Mouse (Mus musculus) thymus, postnatal 10 days (tissue): Measurements from ENCODE around the gene March1.

Experiments
- DNase-seq, 2 experiments: peaks; one replicate each; pipeline ENCODE4 v3.0.0; 2021; ENCODE audit warnings: low spot score in 2 of 2

Gene March1

DNA sequence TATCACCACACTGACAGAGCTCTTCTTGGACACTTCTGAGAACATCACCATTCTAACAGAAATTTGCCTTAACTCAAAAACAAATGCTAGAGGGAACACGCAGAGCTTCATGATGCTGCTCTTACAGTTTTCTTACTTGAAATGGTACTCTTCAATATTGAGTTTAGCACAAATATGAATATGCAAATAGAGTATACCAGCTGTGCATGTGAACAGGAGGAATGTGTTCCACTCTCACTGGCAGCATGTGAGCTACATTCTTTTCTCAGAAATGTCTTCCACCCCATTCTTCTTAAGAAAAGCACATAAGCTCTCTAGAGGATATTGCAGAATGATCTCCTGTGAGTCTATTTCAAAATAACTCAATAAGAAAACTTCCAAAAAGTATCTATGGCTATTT is 370.0 kb downstream of the March1 start:
- DNase-seq: no peak

- no peak for DNase-seq
Observed at GRCm38 (mm10) chr8:66022815-66023214, 405.1 kb downstream of the March1 start.

- no peak for DNase-seq
Observed at GRCm38 (mm10) chr8:66033651-66034050, 416.0 kb downstream of the March1 start.

GRCm38 (mm10) chr8:66034429-66034828 is 416.7 kb downstream of the March1 start:
- DNase-seq: no peak

DNA sequence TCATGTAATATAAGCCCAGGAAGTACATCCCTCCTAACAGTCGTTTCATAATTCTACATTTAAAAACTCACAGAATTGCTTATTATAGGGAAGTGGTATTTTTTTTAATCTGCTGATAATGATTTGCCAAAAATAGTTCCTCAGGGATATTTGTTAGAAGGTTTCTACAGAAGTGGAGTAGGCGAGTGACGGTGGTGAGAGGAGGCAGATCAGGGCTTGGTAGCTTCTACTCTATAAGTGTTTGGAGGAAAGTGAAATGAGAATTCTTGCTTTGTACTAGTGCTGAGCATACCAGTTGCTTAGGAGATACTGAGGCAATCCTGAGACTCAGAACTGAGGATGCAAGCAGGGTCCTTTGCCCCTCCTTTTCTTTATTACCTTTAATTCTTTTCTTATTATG is 476.5 kb downstream of the March1 start:
- DNase-seq: no peak

DNA sequence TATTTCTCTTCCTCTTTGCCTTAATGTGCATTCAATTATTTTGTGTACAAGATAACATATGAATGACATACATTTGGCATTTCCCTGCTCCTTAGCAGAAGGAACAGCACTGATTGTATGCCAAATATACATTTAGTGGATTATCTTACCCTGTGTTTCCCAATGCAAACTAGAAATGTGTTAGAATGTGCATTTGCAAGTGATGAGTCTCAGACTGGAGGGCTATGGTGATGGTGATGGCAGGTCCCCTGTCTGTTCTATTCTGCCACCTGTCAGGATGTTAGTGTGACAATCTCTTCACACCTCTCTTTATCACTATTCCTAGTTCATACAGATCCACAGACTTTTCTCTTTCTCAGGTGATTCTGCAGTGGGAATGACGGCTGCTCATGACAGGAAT is 480.4 kb downstream of the March1 start:
- DNase-seq: no peak

DNA sequence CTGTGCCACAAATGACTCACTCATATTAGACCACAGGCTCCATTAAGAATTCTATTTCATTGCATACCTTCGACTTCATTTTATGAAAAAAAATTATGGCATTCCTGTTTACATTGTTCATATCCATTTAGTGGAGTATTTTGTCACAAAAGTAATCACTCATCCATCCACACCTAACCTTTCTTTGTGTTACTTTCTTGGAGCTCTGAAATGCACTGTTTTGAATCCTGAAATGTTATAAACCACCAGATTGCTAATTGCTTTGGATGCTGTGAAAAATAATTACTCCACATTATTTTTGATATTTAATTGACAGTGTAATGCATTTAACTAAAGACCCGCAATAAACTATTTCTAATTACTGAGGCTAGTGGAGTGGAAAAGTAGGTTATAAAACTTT is 501.6 kb downstream of the March1 start:
- DNase-seq: no peak

- no peak for DNase-seq
Observed at GRCm38 (mm10) chr8:66159648-66160047, 541.9 kb downstream of the March1 start.

DNA sequence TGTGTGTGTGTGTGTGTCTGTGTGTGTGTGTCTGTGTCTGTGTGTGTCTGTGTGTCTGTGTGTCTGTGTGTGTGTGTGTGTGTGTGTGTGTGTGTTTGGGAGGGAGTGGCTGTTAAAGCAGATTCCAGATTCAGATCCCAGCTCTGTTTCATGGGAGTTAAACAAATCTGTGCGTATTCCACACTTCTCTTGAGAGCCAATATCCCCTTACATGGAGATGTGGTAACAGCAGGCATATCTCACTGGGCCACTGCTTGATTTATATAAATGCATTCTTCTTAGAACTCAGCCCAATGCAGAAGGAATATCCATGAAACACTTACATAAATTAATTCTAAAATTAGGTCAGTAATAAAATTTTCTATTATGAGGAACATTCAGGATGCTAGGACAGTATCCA is 549.1 kb downstream of the March1 start:
- no peak for DNase-seq

GRCm38 (mm10) chr8:66167405-66168173 is 549.9 kb downstream of the March1 start:
- no peak for DNase-seq

DNA sequence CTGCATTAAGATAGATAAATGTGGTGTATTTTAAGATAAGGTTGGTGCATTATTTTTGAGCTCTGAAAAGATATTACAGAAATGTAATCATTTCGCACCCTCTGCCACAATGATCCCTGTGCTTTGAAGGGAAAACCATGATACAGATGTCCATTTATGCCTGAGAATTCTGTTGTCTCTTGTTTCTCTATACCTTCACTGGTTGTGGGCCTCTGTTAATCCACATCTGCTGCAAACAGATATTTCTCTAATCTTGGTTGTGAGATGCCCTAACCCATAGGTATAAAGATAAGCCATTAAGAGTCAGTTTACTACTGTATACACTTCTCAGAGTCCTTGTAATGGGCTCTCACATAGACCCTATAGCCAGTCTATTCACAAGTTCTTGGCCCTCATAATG is 561.6 kb downstream of the March1 start:
- DNase-seq: no peak

- no peak for DNase-seq
Observed at GRCm38 (mm10) chr8:66181265-66181664, 563.6 kb downstream of the March1 start.

GRCm38 (mm10) chr8:66182257-66182656 is 564.6 kb downstream of the March1 start:
- no peak for DNase-seq

DNA sequence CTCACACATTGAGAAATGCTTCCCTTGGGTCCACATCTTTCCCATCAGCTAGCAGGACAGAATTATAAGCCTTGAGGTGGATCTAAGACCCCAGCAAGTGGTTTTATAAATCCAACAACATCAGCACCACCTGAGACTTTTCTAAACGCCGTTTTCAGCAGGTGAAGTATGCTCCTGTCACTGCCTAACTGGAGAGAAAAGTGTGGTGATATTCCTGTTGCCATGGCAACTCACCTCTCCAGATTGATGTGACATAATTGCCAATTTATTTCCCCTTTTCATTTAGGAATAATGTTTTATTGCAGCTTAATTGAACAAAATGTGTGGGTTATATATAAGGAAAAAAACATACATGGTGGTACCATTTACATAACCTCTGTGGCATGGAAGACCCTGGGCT is 565.8 kb downstream of the March1 start:
- no peak for DNase-seq

- no peak for DNase-seq
Observed at GRCm38 (mm10) chr8:66185226-66185625, 567.5 kb downstream of the March1 start.

GRCm38 (mm10) chr8:66194416-66194815 is 576.7 kb downstream of the March1 start:
- no peak for DNase-seq

DNA sequence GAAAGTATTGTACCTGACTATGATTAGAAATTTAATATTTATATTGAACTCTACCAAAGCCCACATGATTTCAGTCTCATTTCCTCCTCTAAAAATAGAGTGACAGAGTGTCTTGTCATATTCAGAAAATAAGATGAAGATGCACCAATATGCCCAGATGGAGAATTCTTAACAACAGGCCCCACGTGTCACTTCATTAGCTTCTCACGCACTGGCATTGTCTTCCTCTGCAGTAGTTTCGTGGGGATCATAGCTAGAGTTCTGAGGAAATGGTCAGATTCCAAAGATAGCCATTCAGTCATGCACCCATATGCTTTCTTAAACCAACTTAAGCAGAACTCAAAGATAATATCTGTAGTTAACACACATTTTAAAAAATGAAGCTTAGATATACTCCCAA is 582.5 kb downstream of the March1 start:
- no peak for DNase-seq

DNA sequence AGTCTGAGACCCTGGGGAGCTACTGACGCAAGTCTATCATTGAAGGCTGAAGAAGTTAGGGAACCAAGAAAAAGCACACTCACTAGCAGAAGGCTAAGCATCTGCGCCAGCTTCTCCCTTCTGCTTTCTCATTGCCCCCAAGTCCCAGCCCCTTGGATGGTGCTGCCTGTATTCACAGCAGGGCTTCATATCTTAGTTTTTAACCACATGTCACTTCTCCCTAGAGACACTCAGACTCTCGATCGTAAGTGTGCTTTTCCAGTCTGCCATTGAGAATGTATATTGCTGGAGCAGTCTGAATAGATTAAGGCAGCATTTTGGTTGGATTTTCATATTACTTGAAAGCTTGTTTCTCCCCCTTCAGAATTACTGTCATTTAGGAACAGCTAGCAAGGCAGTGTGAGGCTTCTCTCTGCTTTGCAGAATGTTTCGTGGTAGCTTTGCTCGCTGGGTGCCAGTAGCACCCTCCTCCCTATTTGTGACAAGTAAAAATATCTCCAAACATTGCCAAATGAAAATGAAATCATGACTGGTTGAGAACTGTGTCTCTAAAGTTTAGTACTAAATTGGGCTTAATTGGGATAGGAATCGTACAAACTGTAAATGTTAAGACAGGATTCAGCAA is 586.2 kb downstream of the March1 start:
- DNase-seq: no peak

- no peak for DNase-seq
Observed at GRCm38 (mm10) chr8:66209553-66209952, 591.9 kb downstream of the March1 start.

DNA sequence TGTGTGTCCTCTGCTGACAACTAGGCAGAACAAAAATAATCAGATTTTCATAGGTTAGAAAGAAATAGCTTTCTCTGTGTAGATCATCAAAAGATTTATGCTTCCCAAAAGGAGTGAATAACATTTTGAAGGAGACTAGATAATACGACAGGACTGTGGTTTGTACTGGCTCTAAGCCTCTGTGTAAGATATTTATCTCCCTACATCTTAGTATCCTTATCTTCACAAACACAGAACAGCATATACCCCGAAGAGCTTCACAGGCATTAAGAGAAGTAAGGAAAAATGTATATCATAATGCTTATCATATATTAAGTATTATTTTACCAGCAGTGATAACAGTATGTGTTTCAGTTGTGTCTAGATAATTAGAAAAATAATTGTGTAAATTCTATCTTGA is 592.6 kb downstream of the March1 start:
- no peak for DNase-seq

- no peak for DNase-seq
Observed at GRCm38 (mm10) chr8:66219974-66220373, 602.3 kb downstream of the March1 start.

GRCm38 (mm10) chr8:66229931-66230330 is 612.2 kb downstream of the March1 start:
- no peak for DNase-seq

DNA sequence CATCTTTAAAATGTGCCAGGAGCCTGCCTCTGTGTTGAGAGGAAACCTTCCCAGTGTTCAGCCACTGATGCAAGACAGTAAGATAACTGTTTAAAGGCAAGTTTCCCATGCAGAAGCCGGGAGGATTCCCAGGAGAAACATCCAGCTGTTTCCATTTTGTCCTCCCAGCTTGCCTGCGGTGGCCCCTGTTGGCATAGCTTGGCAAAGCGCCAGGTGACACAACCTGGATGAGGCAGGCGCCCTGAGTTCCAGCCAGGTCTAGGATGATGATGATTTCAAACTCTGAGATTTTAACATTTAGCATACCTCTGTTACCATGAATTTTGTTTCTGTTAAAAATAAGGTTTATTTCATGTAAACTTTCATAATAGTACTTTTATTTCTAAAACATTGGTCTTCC is 651.8 kb downstream of the March1 start:
- no peak for DNase-seq

DNA sequence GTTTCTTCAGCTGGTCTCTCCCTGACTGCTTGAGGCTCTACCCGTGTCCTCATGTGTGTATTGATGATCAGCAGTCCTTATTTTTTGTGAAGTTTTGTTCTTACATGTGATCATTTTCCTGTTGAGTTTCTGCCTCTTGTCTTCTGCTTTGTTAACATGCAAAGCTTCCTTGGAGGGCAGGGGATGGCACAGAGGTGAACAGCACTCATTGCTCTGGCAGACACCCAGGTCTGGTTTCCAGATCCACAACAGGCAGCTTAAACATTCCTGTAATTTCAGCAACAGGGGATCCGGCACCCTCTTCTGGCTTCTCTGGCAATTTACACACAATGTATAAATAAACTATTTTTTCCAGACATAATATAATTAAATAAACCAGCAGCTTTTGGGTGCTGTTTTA is 652.4 kb downstream of the March1 start:
- no peak for DNase-seq
